Mouse (Mus musculus): ENCODE data around the gene Pja2. TPM values are rescaled to one million over a fixed set of nuclear protein-coding genes. Genes with fewer than 3 reads are reported as not detected.
"Not testable (repeated sequence)": the region's sequence is repeated elsewhere in the genome, so short reads cannot be mapped to it uniquely, and the experiment has no call there.

Gene Pja2
- polyA plus RNA-seq, 1 experiment, result 214 TPM

DNA sequence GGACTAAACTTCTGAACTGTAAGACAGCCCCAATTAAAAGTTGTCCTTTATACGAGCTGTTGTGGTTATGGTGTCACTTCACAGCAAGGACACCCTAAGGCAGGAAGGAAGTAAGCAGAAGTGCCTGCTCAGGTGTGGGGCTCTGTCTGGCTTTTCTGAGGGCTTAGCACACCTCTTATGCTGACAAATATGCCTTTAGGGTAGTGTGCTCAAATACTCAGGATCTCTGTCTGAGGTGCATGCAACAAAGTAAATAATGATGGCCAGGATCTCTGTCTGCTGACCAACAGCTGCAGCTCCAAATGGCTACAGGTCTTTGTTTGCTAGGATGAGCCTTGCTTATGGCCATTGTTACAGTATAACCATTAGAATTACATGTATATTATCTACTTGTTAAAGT, 71.1 kb downstream of the Pja2 start:
- Histone ChIP-seq H3K27ac (ENCODE audit: insufficient read depth, low read depth, low read length) (no peak overlapping the region), H3K4me1 (ENCODE audit: control insufficient read depth, insufficient read depth, low read length) (no peaks in the 10 kb centered on the region), H3K4me3 (ENCODE audit: insufficient read depth, low read depth, low read length) (no peak overlapping the region)
- TF ChIP-seq POLR2A (IDR thresholded peaks at IDR 0.05; ENCODE audit: insufficient read depth, low read depth, low read length), result no peak
- no peak for TF ChIP-seq CTCF (IDR thresholded peaks at IDR 0.05; ENCODE audit: insufficient read depth, low read depth, low read length)
- 88% methylated on average over 1 of the region's 1 CpGs for WGBS

DNA sequence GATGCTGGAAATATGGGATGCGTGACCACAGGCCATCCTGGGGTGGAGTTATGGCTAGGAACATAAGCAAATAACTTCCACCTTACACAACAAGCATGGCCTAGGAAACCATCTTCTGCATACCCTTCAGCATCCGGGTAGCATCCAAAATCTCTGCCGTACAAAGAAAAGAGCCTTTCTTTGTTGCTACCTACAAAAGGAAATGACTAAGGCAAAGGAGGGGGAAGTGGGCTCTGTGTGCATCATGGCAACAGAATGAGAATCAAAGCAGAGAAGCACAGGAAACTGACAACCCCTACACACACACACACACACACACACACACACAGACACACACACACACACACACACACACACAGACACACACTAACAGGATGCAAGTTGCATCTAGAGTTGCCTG, 83.5 kb downstream of the Pja2 start:
- 43% methylated on average over 3 of the region's 3 CpGs for WGBS
- Histone ChIP-seq H3K4me1 (ENCODE audit: control insufficient read depth, insufficient read depth, low read length) (no peaks in the 10 kb centered on the region), H3K27ac (ENCODE audit: insufficient read depth, low read depth, low read length) (no peak overlapping the region), H3K4me3 (ENCODE audit: insufficient read depth, low read depth, low read length) (no peak overlapping the region)
- TF ChIP-seq POLR2A (IDR thresholded peaks at IDR 0.05; ENCODE audit: insufficient read depth, low read depth, low read length) (no peak), CTCF (IDR thresholded peaks at IDR 0.05; ENCODE audit: insufficient read depth, low read depth, low read length) (no peak)

DNA sequence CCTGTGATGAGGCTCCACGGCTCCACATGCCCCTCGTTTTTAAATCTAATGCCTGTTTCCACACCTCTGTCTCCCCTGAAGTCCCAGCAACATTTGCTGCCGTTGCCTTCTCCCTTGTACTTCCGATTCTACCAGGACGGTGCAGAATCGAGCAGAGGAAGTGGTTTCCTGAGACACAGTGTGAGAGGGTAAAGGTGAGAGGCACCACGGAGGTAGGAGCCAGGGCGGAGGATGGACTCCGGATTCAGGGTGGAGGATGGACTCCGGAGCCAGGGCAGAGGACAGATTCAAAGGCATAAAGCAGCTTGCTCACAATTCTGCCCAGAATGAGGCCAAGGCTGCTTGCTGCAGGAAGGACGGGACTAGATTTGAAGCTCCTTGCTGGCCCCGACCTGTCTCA, 88.8 kb downstream of the Pja2 start:
- Histone ChIP-seq H3K4me3 (ENCODE audit: insufficient read depth, low read depth, low read length) (no peak overlapping the region), H3K27ac (ENCODE audit: insufficient read depth, low read depth, low read length) (no peak overlapping the region), H3K4me1 (ENCODE audit: control insufficient read depth, insufficient read depth, low read length) (no peaks in the 10 kb centered on the region)
- WGBS, result 90% methylated on average over 12 of the region's 12 CpGs
- TF ChIP-seq POLR2A (IDR thresholded peaks at IDR 0.05; ENCODE audit: insufficient read depth, low read depth, low read length) (no peak), CTCF (IDR thresholded peaks at IDR 0.05; ENCODE audit: insufficient read depth, low read depth, low read length) (no peak)

DNA sequence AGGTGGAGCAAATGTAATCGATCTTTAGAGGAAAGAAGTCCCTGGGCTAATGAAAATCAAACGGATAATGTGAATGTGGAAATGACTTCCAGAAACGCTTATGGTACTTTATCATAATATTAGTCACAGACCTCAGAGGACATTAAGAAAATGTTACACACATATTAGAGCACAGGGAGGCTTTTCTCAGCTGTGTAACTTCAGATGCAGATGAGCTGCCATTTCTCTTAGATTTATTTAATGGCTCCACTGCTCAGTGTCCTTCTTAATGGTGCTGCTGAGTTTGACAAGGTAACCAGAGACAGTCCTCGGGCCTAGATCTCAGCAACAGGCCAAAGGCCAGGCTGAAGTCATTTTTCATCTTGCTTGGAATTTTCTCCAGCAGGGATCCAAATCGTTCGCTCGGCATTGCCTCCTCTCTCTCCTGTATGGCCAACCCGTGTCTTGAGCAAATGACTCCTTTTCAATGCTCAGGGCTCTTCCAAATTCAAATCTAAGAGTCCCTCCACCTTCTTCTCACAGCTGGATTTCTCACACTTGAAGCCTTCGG, 89.3 kb downstream of the Pja2 start:
- 84% methylated on average over 9 of the region's 9 CpGs for WGBS
- Histone ChIP-seq H3K27ac (ENCODE audit: insufficient read depth, low read depth, low read length) (no peak overlapping the region), H3K4me3 (ENCODE audit: insufficient read depth, low read depth, low read length) (no peak overlapping the region), H3K4me1 (ENCODE audit: control insufficient read depth, insufficient read depth, low read length) (no peaks in the 10 kb centered on the region)
- no peak for TF ChIP-seq CTCF (IDR thresholded peaks at IDR 0.05; ENCODE audit: insufficient read depth, low read depth, low read length)
- TF ChIP-seq POLR2A (IDR thresholded peaks at IDR 0.05; ENCODE audit: insufficient read depth, low read depth, low read length), result no peak

DNA sequence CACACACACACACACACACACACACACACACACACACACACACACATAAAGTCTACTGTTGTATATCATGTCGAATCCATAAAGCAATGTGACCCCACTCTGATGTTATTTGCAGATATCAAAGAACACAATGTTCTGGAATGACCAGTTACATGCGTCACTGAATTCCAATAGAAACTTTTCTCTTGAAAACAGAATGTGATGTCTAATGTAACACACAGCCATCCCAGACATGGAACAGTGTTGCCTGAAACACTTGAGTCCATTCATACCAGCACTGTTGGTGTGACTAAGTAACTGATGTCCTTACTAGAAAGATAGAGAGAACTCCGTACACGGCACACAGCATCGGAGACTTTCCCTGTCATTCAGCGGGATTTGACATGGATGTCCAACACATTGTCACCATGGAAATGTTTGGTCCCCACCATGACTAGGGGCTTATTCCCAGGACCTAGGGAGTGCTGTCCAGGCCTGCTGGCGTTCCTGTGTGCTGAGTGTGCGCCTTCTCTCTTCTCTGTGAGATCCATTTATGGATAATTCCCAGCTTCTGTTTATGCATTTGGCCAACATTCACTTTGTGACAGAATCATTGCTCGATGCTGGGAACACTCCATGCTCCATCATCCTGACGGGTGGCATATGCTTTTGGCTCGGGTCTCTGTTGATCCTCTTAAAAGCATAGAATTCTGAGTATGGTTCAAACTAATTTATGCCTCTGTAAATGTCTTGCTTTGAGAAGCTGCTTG, 90.0 kb downstream of the Pja2 start:
- TF ChIP-seq CTCF (IDR thresholded peaks at IDR 0.05; ENCODE audit: insufficient read depth, low read depth, low read length) (no peak), POLR2A (IDR thresholded peaks at IDR 0.05; ENCODE audit: insufficient read depth, low read depth, low read length) (no peak)
- WGBS, result 83% methylated on average over 11 of the region's 11 CpGs
- Histone ChIP-seq H3K27ac (ENCODE audit: insufficient read depth, low read depth, low read length) (no peak overlapping the region), H3K4me3 (ENCODE audit: insufficient read depth, low read depth, low read length) (no peak overlapping the region), H3K4me1 (ENCODE audit: control insufficient read depth, insufficient read depth, low read length) (no peaks in the 10 kb centered on the region)

DNA sequence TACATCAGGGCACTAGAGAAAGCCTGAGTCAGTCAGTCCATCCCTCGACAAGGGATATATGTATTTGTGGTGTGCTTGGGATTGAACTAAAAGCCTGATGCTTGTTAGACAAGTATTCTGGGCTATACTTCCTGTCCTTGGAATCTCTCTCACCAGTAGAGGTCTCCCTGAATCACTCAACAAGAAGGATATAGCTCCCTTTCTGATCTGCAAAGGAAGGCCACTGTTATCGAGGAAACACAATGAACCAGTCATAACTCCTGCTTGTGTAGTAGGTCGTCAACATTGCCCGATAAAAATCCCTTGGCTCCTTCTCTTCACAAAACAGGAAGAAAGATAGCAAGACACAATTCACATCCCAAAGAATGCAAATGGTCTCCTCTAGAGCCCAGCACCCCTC, 99.6 kb downstream of the Pja2 start:
- no peak for TF ChIP-seq POLR2A (IDR thresholded peaks at IDR 0.05; ENCODE audit: insufficient read depth, low read depth, low read length)
- no peak for TF ChIP-seq CTCF (IDR thresholded peaks at IDR 0.05; ENCODE audit: insufficient read depth, low read depth, low read length)
- Histone ChIP-seq H3K4me3 (ENCODE audit: insufficient read depth, low read depth, low read length) (no peak overlapping the region), H3K27ac (ENCODE audit: insufficient read depth, low read depth, low read length) (no peak overlapping the region), H3K4me1 (ENCODE audit: control insufficient read depth, insufficient read depth, low read length) (no peaks in the 10 kb centered on the region)
- 77% methylated on average over 4 of the region's 4 CpGs for WGBS

DNA sequence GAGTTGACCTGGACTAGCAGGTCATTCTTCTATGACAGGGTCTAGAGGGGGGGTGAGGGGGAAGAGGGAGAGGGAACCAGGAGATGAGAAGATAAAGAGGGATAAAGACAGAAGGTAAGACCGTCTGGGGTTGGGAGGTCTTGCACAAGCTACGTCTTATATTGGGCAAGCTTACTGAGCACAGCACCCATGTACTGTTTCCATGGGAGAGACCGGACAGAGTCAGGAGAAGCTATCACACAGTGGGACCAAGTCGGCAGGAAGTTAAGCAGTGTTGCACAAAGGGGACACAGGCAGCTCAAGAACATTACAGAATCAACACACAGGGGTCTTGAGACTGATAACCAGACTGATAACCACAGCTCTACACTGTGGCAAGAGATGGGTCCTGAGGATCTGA, 100.1 kb downstream of the Pja2 start:
- not testable (repeated sequence) for H3K27ac ChIP-seq (ENCODE audit: insufficient read depth, low read depth, low read length); H3K4me3 ChIP-seq (ENCODE audit: insufficient read depth, low read depth, low read length); H3K4me1 ChIP-seq (ENCODE audit: control insufficient read depth, insufficient read depth, low read length)
- 94% methylated on average over 4 of the region's 4 CpGs for WGBS

DNA sequence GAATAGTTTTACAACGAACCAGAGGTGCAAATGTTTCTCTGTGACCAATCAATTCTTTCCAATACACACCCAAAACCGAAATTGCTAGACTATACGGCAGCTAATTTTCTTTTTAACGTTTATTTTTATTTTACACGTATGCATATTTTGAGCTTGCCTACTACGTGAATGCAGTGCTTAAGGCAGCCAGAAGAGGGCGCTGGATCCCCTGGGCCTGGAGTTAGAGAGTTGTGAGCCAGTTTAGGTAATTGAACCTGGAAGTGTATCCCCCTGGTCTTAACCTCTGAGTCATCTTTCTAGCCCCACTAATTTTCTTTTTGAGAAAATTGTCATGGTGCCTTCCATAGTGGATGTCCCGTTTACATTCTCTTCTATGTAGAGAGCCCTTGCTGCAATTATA, 100.5 kb downstream of the Pja2 start:
- H3K4me1 ChIP-seq (ENCODE audit: control insufficient read depth, insufficient read depth, low read length), result no peaks in the 10 kb centered on the region
- TF ChIP-seq CTCF (IDR thresholded peaks at IDR 0.05; ENCODE audit: insufficient read depth, low read depth, low read length), result no peak
- no peak for TF ChIP-seq POLR2A (IDR thresholded peaks at IDR 0.05; ENCODE audit: insufficient read depth, low read depth, low read length)
- no peak overlapping the region for H3K27ac ChIP-seq (ENCODE audit: insufficient read depth, low read depth, low read length)
- WGBS, result 86% methylated on average over 8 of the region's 8 CpGs
- H3K4me3 ChIP-seq (ENCODE audit: insufficient read depth, low read depth, low read length), result no peak overlapping the region

Measured in olfactory bulb, adult 2 months (tissue).